10 mouse cellular contexts compared by ENCODE assay signal in genomic region chr7:45702809-45703520, GRCm38 (mm10). TPM values are rescaled to one million over a fixed set of nuclear protein-coding genes. Genes with fewer than 3 reads are reported as not detected.
DNase-seq lines count a peak whose midpoint lies in the region; ATAC-seq lines count a peak whose summit lies in the region.
"Had no signal": no experiment of that assay in that cellular context is flagged by ENCODE, and none has a peak within 500 bp of the region (broad histone marks: within the 10 kb centered on the region; RNA-seq: fewer than 3 reads in every experiment).

No protein-coding gene starts in this region.

- no peak overlapping the region for H3K27ac ChIP-seq in heart, embryonic 13.5 days (replicated peaks)
- no peak overlapping the region for H3K27ac ChIP-seq in heart, embryonic 11.5 days (ENCODE audit: low read depth, low read length)
- no peak overlapping the region for H3K27ac ChIP-seq in intestine, embryonic 16.5 days (ENCODE audit: low read length)
- H3K27ac ChIP-seq in neural tube, embryonic 15.5 days (replicated peaks), result peak overlapping the region; percentile 88

- peak overlapping the region; percentile 83; the same call in 1 of the 2 replicates for H3K9ac ChIP-seq in heart, embryonic 13.5 days
- no peak overlapping the region for H3K9ac ChIP-seq in heart, embryonic 11.5 days (ENCODE audit: low read depth, low read length)
- H3K9ac ChIP-seq in intestine, embryonic 16.5 days (ENCODE audit: low read depth, low read length), result peak overlapping the region; percentile 68; the same call in 1 of the 2 replicates
- peak overlapping the region; percentile 40 for H3K9ac ChIP-seq in neural tube, embryonic 15.5 days (replicated peaks)

- no peaks in the 10 kb centered on the region for H3K9me3 ChIP-seq in heart, embryonic 13.5 days
- H3K9me3 ChIP-seq in heart, embryonic 11.5 days (replicated peaks; ENCODE audit: control insufficient read depth, low read length), result no peaks in the 10 kb centered on the region
- no peaks in the 10 kb centered on the region for H3K9me3 ChIP-seq in intestine, embryonic 16.5 days (ENCODE audit: control insufficient read depth, low read length)
- H3K9me3 ChIP-seq in neural tube, embryonic 15.5 days (replicated peaks), result no peaks in the 10 kb centered on the region

- DNase-seq in testis, postnatal 10 days (ENCODE audit: low spot score), result peak; percentile 47
- no peak for DNase-seq in testis, postnatal 14 days (ENCODE audit: low spot score)
- no peak for DNase-seq in right cerebral cortex, postnatal 4 days
- no peak for DNase-seq in layer of hippocampus, postnatal 10 days (ENCODE audit: low spot score in 2 of 2)
- DNase-seq: gastrocnemius, postnatal 14 days; right cerebral cortex, postnatal 25 days had no signal

- H3K4me3 ChIP-seq in heart, embryonic 13.5 days, result no peak overlapping the region
- no peak overlapping the region for H3K4me3 ChIP-seq in heart, embryonic 11.5 days (ENCODE audit: low read depth, low read length)
- no peak overlapping the region for H3K4me3 ChIP-seq in intestine, embryonic 16.5 days (ENCODE audit: low read length)
- H3K4me3 ChIP-seq in neural tube, embryonic 15.5 days (replicated peaks), result peak overlapping the region; percentile 52

- no peak for ATAC-seq in heart, embryonic 13.5 days (ENCODE audit: extremely low read depth, insufficient number of reproducible peaks, low FRiP score, low TSS enrichment)
- ATAC-seq in heart, embryonic 11.5 days (replicated peaks; ENCODE audit: insufficient number of reproducible peaks, low FRiP score, low TSS enrichment), result no peak
- ATAC-seq in intestine, embryonic 16.5 days, result no peak
- no peak for ATAC-seq in neural tube, embryonic 15.5 days (ENCODE audit: low FRiP score)

- no peaks in the 10 kb centered on the region for H3K36me3 ChIP-seq in heart, embryonic 13.5 days
- no peaks in the 10 kb centered on the region for H3K36me3 ChIP-seq in heart, embryonic 11.5 days (ENCODE audit: control insufficient read depth, insufficient read depth, low read length)
- H3K36me3 ChIP-seq in intestine, embryonic 16.5 days (ENCODE audit: control insufficient read depth, insufficient read depth, low read length), result no peaks in the 10 kb centered on the region
- no peaks in the 10 kb centered on the region for H3K36me3 ChIP-seq in neural tube, embryonic 15.5 days

- H3K27me3 ChIP-seq in heart, embryonic 13.5 days (replicated peaks), result peaks cover 37% of the 10 kb centered on the region
- H3K27me3 ChIP-seq in heart, embryonic 11.5 days (ENCODE audit: control insufficient read depth, insufficient read depth, low read length), result peaks cover 27% of the 10 kb centered on the region
- H3K27me3 ChIP-seq in intestine, embryonic 16.5 days (replicated peaks; ENCODE audit: control insufficient read depth, insufficient read depth, low read length), result peaks cover 24% of the 10 kb centered on the region
- H3K27me3 ChIP-seq in neural tube, embryonic 15.5 days (replicated peaks), result 0 out of 2 replicates have a peak, but pooled peaks cover 5% of the 10 kb centered on the region

- peak overlapping the region; percentile 99; the same call in 1 of the 2 replicates for H3K4me2 ChIP-seq in heart, embryonic 13.5 days
- no peak overlapping the region; the same call in 1 of the 2 replicates for H3K4me2 ChIP-seq in heart, embryonic 11.5 days
- no peak overlapping the region for H3K4me2 ChIP-seq in intestine, embryonic 16.5 days (ENCODE audit: low read depth, low read length)
- H3K4me2 ChIP-seq in neural tube, embryonic 15.5 days, result peak overlapping the region; percentile 91

- H3K4me1 ChIP-seq in heart, embryonic 13.5 days, result peaks cover 62% of the 10 kb centered on the region
- H3K4me1 ChIP-seq in heart, embryonic 11.5 days (ENCODE audit: control insufficient read depth, insufficient read depth, low read length), result peaks cover 33% of the 10 kb centered on the region
- H3K4me1 ChIP-seq in intestine, embryonic 16.5 days (ENCODE audit: control insufficient read depth, insufficient read depth, low read length), result peaks cover 45% of the 10 kb centered on the region
- peaks cover 80% of the 10 kb centered on the region for H3K4me1 ChIP-seq in neural tube, embryonic 15.5 days

- 86% methylated on average over 17 of the region's 17 CpGs for WGBS in heart, embryonic 13.5 days
- WGBS in heart, embryonic 11.5 days (ENCODE audit: insufficient replicate concordance), result 83% methylated on average over 17 of the region's 17 CpGs
- WGBS in intestine, embryonic 16.5 days, result 90% methylated on average over 17 of the region's 17 CpGs
- WGBS in neural tube, embryonic 15.5 days, result 91% methylated on average over 17 of the region's 17 CpGs

RNA-seq across cellular contexts. Expression of gene Dbp, which starts 1.9 kb away (rescaled TPM):
- 2.2 and 3.5 TPM in 2 replicates for polyA plus RNA-seq in heart, embryonic 13.5 days (2015; fragmentation: Nextera tagmentation; extraction: Ambion mirVana)
- 3.3 and 3.5 TPM in 2 replicates for polyA plus RNA-seq in heart, embryonic 11.5 days (2014; fragmentation: Nextera tagmentation; extraction: Ambion mirVana)
- polyA plus RNA-seq in intestine, embryonic 16.5 days (2015; fragmentation: Nextera tagmentation; extraction: Ambion mirVana), result 2.3 and 3.2 TPM in 2 replicates
- 3.3 and 3.9 TPM in 2 replicates for polyA plus RNA-seq in neural tube, embryonic 15.5 days (2015; fragmentation: Nextera tagmentation; extraction: Ambion mirVana)
- total RNA-seq in layer of hippocampus, postnatal 10 days (2021), result 10 to 100 TPM; 37.1 to 43.4 TPM

RNA-seq across cellular contexts. Expression of gene Car11, which starts 3.3 kb away (rescaled TPM):
- 5.4 and 6.0 TPM in 2 replicates for polyA plus RNA-seq in heart, embryonic 13.5 days (2015; fragmentation: Nextera tagmentation; extraction: Ambion mirVana)
- 3.3 and 5.5 TPM in 2 replicates for polyA plus RNA-seq in heart, embryonic 11.5 days (2014; fragmentation: Nextera tagmentation; extraction: Ambion mirVana)
- 4.1 and 5.3 TPM in 2 replicates for polyA plus RNA-seq in intestine, embryonic 16.5 days (2015; fragmentation: Nextera tagmentation; extraction: Ambion mirVana)
- 57.0 and 71.4 TPM in 2 replicates for polyA plus RNA-seq in neural tube, embryonic 15.5 days (2015; fragmentation: Nextera tagmentation; extraction: Ambion mirVana)
- total RNA-seq in layer of hippocampus, postnatal 10 days (2021), result 100 to 1,000 TPM; 121 to 131 TPM

RNA-seq across cellular contexts. Expression of gene Sec1, which starts 8.8 kb away (rescaled TPM):
- 0.29 and 0.47 TPM in 2 replicates for polyA plus RNA-seq in heart, embryonic 13.5 days (2015; fragmentation: Nextera tagmentation; extraction: Ambion mirVana)
- 0.24 and 0.99 TPM in 2 replicates for polyA plus RNA-seq in heart, embryonic 11.5 days (2014; fragmentation: Nextera tagmentation; extraction: Ambion mirVana)
- polyA plus RNA-seq in intestine, embryonic 16.5 days (2015; fragmentation: Nextera tagmentation; extraction: Ambion mirVana), result 1.9 and 2.7 TPM in 2 replicates
- polyA plus RNA-seq in neural tube, embryonic 15.5 days (2015; fragmentation: Nextera tagmentation; extraction: Ambion mirVana), result 0.47 and 0.77 TPM in 2 replicates
- under 1 TPM; 0.14 to 0.18 TPM for total RNA-seq in layer of hippocampus, postnatal 10 days (2021)

RNA-seq across cellular contexts. Expression of gene Rpl18, which starts 12.3 kb away (rescaled TPM):
- 630 and 695 TPM in 2 replicates for polyA plus RNA-seq in heart, embryonic 13.5 days (2015; fragmentation: Nextera tagmentation; extraction: Ambion mirVana)
- 764 and 836 TPM in 2 replicates for polyA plus RNA-seq in heart, embryonic 11.5 days (2014; fragmentation: Nextera tagmentation; extraction: Ambion mirVana)
- polyA plus RNA-seq in intestine, embryonic 16.5 days (2015; fragmentation: Nextera tagmentation; extraction: Ambion mirVana), result 1,070 and 1,157 TPM in 2 replicates
- polyA plus RNA-seq in neural tube, embryonic 15.5 days (2015; fragmentation: Nextera tagmentation; extraction: Ambion mirVana), result 573 and 682 TPM in 2 replicates
- 100 to 1,000 TPM; 497 to 584 TPM for total RNA-seq in layer of hippocampus, postnatal 10 days (2021)

RNA-seq across cellular contexts. Expression of gene Sphk2, which starts 14.8 kb away (rescaled TPM):
- 16.7 and 17.5 TPM in 2 replicates for polyA plus RNA-seq in heart, embryonic 13.5 days (2015; fragmentation: Nextera tagmentation; extraction: Ambion mirVana)
- 13.2 and 17.3 TPM in 2 replicates for polyA plus RNA-seq in heart, embryonic 11.5 days (2014; fragmentation: Nextera tagmentation; extraction: Ambion mirVana)
- 55.6 and 59.2 TPM in 2 replicates for polyA plus RNA-seq in intestine, embryonic 16.5 days (2015; fragmentation: Nextera tagmentation; extraction: Ambion mirVana)
- 23.0 and 25.7 TPM in 2 replicates for polyA plus RNA-seq in neural tube, embryonic 15.5 days (2015; fragmentation: Nextera tagmentation; extraction: Ambion mirVana)
- 10 to 100 TPM; 27.3 to 27.7 TPM for total RNA-seq in layer of hippocampus, postnatal 10 days (2021)

Comparison
In these comparisons a context has a peak if more than half of its experiments do, and no peak if none do; other contexts are left out.
1. H3K4me2 ChIP-seq: peak in heart, embryonic 13.5 days (single experiment) and neural tube, embryonic 15.5 days (single experiment); none in heart, embryonic 11.5 days (single experiment) and intestine, embryonic 16.5 days (single experiment).